Mouse (Mus musculus) kidney, embryonic 15.5 days (tissue): Measurements from ENCODE around the gene Braf. TPM values are rescaled to one million over a fixed set of nuclear protein-coding genes. Genes with fewer than 3 reads are reported as not detected.

Source experiments
- ATAC-seq: fragments of 200-750 bp; cut with Nextera tagmentation; replicated peaks from 2 replicates; pipeline ENCODE4 v1.8.0; 2017; ENCODE audit warnings: moderate TSS enrichment; ENCODE audit not compliant: low FRiP score
- H3K27ac ChIP-seq: fragments of 300-500 bp; sonication (generic); 2 replicates; pipeline ENCODE4 v1.5.1; 2015; ENCODE audit warnings: mild to moderate bottlenecking, inconsistent platforms
- H3K27me3 ChIP-seq: fragments of 300-500 bp; sonication (generic); 2 replicates; pipeline ENCODE4 v1.6.1; 2015; ENCODE audit warnings: inconsistent platforms
- H3K36me3 ChIP-seq: fragments of 300-500 bp; sonication (generic); 2 replicates; pipeline ENCODE4 v1.6.1; 2015; ENCODE audit warnings: inconsistent platforms
- H3K4me1 ChIP-seq: fragments of 300-500 bp; sonication (generic); 2 replicates; pipeline ENCODE4 v1.6.1; 2015; ENCODE audit warnings: inconsistent platforms
- H3K4me2 ChIP-seq: fragments of 300-500 bp; sonication (generic); 2 replicates; pipeline ENCODE4 v1.6.1; 2015; ENCODE audit warnings: moderate library complexity, mild to moderate bottlenecking, inconsistent platforms
- H3K4me3 ChIP-seq: fragments of 300-500 bp; sonication (generic); replicated peaks from 2 replicates; pipeline ENCODE4 v1.5.1; 2015; ENCODE audit warnings: mild to moderate bottlenecking, inconsistent platforms
- H3K9ac ChIP-seq: fragments of 300-500 bp; sonication (generic); 2 replicates; pipeline ENCODE4 v1.6.1; 2015; ENCODE audit warnings: mild to moderate bottlenecking, inconsistent platforms
- H3K9me3 ChIP-seq: fragments of 300-500 bp; sonication (generic); replicated peaks from 2 replicates; pipeline ENCODE4 v1.6.1; 2016; ENCODE audit warnings: inconsistent platforms
- WGBS: fragments of 180-500 bp; shearing (Covaris S2); methylation state at CpG from one replicate; pipeline ENCODE4 v1.1.7; 2015; ENCODE audit warnings: mixed read lengths; 5-methylcytosine and 5-hydroxymethylcytosine counted together
- polyA plus RNA-seq: library from polyadenylated mRNA; unstranded; fragments of >200 nt; fragmentation: Nextera tagmentation; extraction: Ambion mirVana; gene quantifications from 2 replicates; pipeline ENCODE4 v1.2.1, GENCODE M21; 2015

Braf gene
- polyA plus RNA-seq, 1 experiment from 2014 or later = 17.3 TPM

- no peak overlapping the region for H3K4me3 ChIP-seq
- no peaks in the 10 kb centered on the region for H3K27me3 ChIP-seq
- 0 out of 2 replicates have a peak overlapping the region, but pooled peaks have one; percentile 11 for H3K27ac ChIP-seq
- WGBS = 57% methylated on average over 6 of the region's 6 CpGs
- peaks cover 4% of the 10 kb centered on the region; the same call in 1 of the 2 replicates for H3K4me1 ChIP-seq
- no peak for ATAC-seq
- no peaks in the 10 kb centered on the region for H3K9me3 ChIP-seq
- H3K36me3 ChIP-seq = peaks cover 28% of the 10 kb centered on the region
- H3K4me2 ChIP-seq = no peak overlapping the region
- no peak overlapping the region for H3K9ac ChIP-seq
Measured at GRCm38 (mm10) chr6:39606056-39606455, 119.2 kb downstream of the Braf start.

GRCm38 (mm10) chr6:39604565-39604964, 120.7 kb downstream of the Braf start:
- H3K4me1 ChIP-seq = peaks cover 4% of the 10 kb centered on the region; the same call in 1 of the 2 replicates
- no peak overlapping the region for H3K4me3 ChIP-seq
- 66% methylated on average over 5 of the region's 5 CpGs for WGBS
- no peaks in the 10 kb centered on the region for H3K9me3 ChIP-seq
- H3K27ac ChIP-seq = no peak overlapping the region
- H3K27me3 ChIP-seq = no peaks in the 10 kb centered on the region
- no peak for ATAC-seq
- no peak overlapping the region for H3K9ac ChIP-seq
- H3K36me3 ChIP-seq = peaks cover 34% of the 10 kb centered on the region
- no peak overlapping the region for H3K4me2 ChIP-seq

- Histone ChIP-seq H3K27ac (no peak overlapping the region), H3K4me1 (peaks cover 2% of the 10 kb centered on the region; the same call in 1 of the 2 replicates), H3K27me3 (no peaks in the 10 kb centered on the region), H3K4me2 (no peak overlapping the region), H3K4me3 (no peak overlapping the region), H3K9me3 (no peaks in the 10 kb centered on the region), H3K9ac (no peak overlapping the region), H3K36me3 (peaks cover 58% of the 10 kb centered on the region)
- ATAC-seq = no peak
- 90% methylated on average over 3 of the region's 3 CpGs for WGBS
Measured at GRCm38 (mm10) chr6:39601828-39602227, 123.4 kb downstream of the Braf start.

- no peak for ATAC-seq
- no peaks in the 10 kb centered on the region for H3K9me3 ChIP-seq
- H3K27me3 ChIP-seq = no peaks in the 10 kb centered on the region
- H3K4me3 ChIP-seq = no peak overlapping the region
- no peaks in the 10 kb centered on the region for H3K4me1 ChIP-seq
- H3K27ac ChIP-seq = no peak overlapping the region
- no peak overlapping the region for H3K4me2 ChIP-seq
- 93% methylated on average over 3 of the region's 3 CpGs for WGBS
- peaks cover 58% of the 10 kb centered on the region for H3K36me3 ChIP-seq
- no peak overlapping the region for H3K9ac ChIP-seq
Measured at GRCm38 (mm10) chr6:39600851-39601250, 124.4 kb downstream of the Braf start.

- WGBS = under 1% methylated on average over 56 of the region's 56 CpGs
- Histone ChIP-seq H3K4me3 (peak within 1 kb of the TSS; percentile 90), H3K36me3 (peaks cover 35% of the 10 kb centered on the region), H3K4me1 (peaks cover 14% of the 10 kb centered on the region), H3K9me3 (no peaks in the 10 kb centered on the region), H3K9ac (peak within 1 kb of the TSS; percentile 82), H3K27ac (peak within 1 kb of the TSS; percentile 96), H3K4me2 (peak within 1 kb of the TSS; percentile 79), H3K27me3 (no peaks in the 10 kb centered on the region)
- peak; percentile 99 for ATAC-seq
Measured at GRCm38 (mm10) chr6:39592401-39593214, 132.7 kb downstream of the Braf start, which contains the start of gene Ndufb2. Ndufb2 (plus strand) TSS chr6:39592574.

GRCm38 (mm10) chr6:39591481-39591880, 133.8 kb downstream of the Braf start:
- 96% methylated on average over 4 of the region's 4 CpGs for WGBS
- Histone ChIP-seq H3K9me3 (no peaks in the 10 kb centered on the region), H3K27ac (no peak overlapping the region), H3K4me2 (peak overlapping the region; percentile 79), H3K9ac (no peak overlapping the region), H3K4me3 (0 out of 2 replicates have a peak overlapping the region, but pooled peaks have one; percentile 90), H3K4me1 (peaks cover 14% of the 10 kb centered on the region), H3K36me3 (peaks cover 36% of the 10 kb centered on the region), H3K27me3 (no peaks in the 10 kb centered on the region)
- no peak for ATAC-seq

- ATAC-seq = no peak
- Histone ChIP-seq H3K4me1 (no peaks in the 10 kb centered on the region), H3K4me3 (no peak within 1 kb of the TSS), H3K36me3 (peaks cover 81% of the 10 kb centered on the region), H3K9ac (no peak within 1 kb of the TSS), H3K27me3 (no peaks in the 10 kb centered on the region), H3K9me3 (no peaks in the 10 kb centered on the region), H3K27ac (no peak within 1 kb of the TSS), H3K4me2 (no peak within 1 kb of the TSS)
- 91% methylated on average over 6 of the region's 6 CpGs for WGBS
Measured at GRCm38 (mm10) chr6:39585517-39585916, 139.7 kb downstream of the Braf start, which contains the start of gene Gm42420. Gm42420 (plus strand) TSS chr6:39585753.

GRCm38 (mm10) chr6:39581087-39581784, 144.0 kb downstream of the Braf start:
- Histone ChIP-seq H3K36me3 (peaks cover 76% of the 10 kb centered on the region), H3K9ac (no peak overlapping the region), H3K27ac (no peak overlapping the region), H3K27me3 (no peaks in the 10 kb centered on the region), H3K4me3 (no peak overlapping the region), H3K4me2 (no peak overlapping the region), H3K4me1 (no peaks in the 10 kb centered on the region), H3K9me3 (no peaks in the 10 kb centered on the region)
- no peak for ATAC-seq
- WGBS = 83% methylated on average over 7 of the region's 7 CpGs

GRCm38 (mm10) chr6:39580558-39580957, 144.7 kb downstream of the Braf start:
- Histone ChIP-seq H3K27me3 (no peaks in the 10 kb centered on the region), H3K9me3 (no peaks in the 10 kb centered on the region), H3K9ac (no peak overlapping the region), H3K27ac (no peak overlapping the region), H3K36me3 (peaks cover 69% of the 10 kb centered on the region), H3K4me1 (no peaks in the 10 kb centered on the region), H3K4me3 (no peak overlapping the region), H3K4me2 (no peak overlapping the region)
- no peak for ATAC-seq
- 96% methylated on average over 2 of the region's 2 CpGs for WGBS

GRCm38 (mm10) chr6:39579552-39579951, 145.7 kb downstream of the Braf start:
- Histone ChIP-seq H3K4me1 (peaks cover 6% of the 10 kb centered on the region), H3K27me3 (no peaks in the 10 kb centered on the region), H3K4me2 (no peak overlapping the region), H3K4me3 (no peak overlapping the region), H3K9ac (no peak overlapping the region), H3K27ac (no peak overlapping the region), H3K36me3 (peaks cover 63% of the 10 kb centered on the region), H3K9me3 (no peaks in the 10 kb centered on the region)
- WGBS = 80% methylated on average over 7 of the region's 7 CpGs
- no peak for ATAC-seq

GRCm38 (mm10) chr6:39574951-39575350, 150.3 kb downstream of the Braf start:
- WGBS = 72% methylated on average over 7 of the region's 7 CpGs

GRCm38 (mm10) chr6:39574555-39574869, 150.8 kb downstream of the Braf start:
- 21% methylated on average over 10 of the region's 10 CpGs for WGBS
- Histone ChIP-seq H3K4me1 (peaks cover 14% of the 10 kb centered on the region), H3K9ac (peak overlapping the region; percentile 77), H3K4me2 (peak overlapping the region; percentile 79), H3K4me3 (peak overlapping the region; percentile 83), H3K27ac (peak overlapping the region; percentile 95; the same call in 1 of the 2 replicates), H3K36me3 (peaks cover 26% of the 10 kb centered on the region), H3K27me3 (no peaks in the 10 kb centered on the region), H3K9me3 (no peaks in the 10 kb centered on the region)
- peak; percentile 43 for ATAC-seq

More at GRCm38 (mm10) chr6:39574951-39575350, 150.3 kb downstream of the Braf start:
- Histone ChIP-seq H3K36me3 (peaks cover 30% of the 10 kb centered on the region), H3K4me2 (peak overlapping the region; percentile 79), H3K9ac (no peak overlapping the region), H3K27me3 (no peaks in the 10 kb centered on the region), H3K4me1 (peaks cover 14% of the 10 kb centered on the region), H3K4me3 (peak overlapping the region; percentile 83), H3K9me3 (no peaks in the 10 kb centered on the region), H3K27ac (no peak overlapping the region)
- no peak for ATAC-seq
